Mouse (Mus musculus): ENCODE measurements around the gene Kank1. TPM values are rescaled to one million over a fixed set of nuclear protein-coding genes. Genes with fewer than 3 reads are reported as not detected.

Gene Kank1
- 21.0 TPM for polyA plus RNA-seq (2014; fragmentation: Illumina TruSeq; extraction: RNeasy Lipid Tissue Mini Kit (QIAGEN cat#74804); ENCODE audit: low read depth, low replicate concordance)

GRCm38 (mm10) chr19:25236596-25237491 lies at the start of gene Kank1:
Gene Kank1, plus strand, starts transcription at chr19:25236975.

Other genes with a start within 250 kb of the Kank1 start
- 13.5 TPM for gene Dock8, start 237.4 kb upstream of the Kank1 start, polyA plus RNA-seq (2014; fragmentation: Illumina TruSeq; extraction: RNeasy Lipid Tissue Mini Kit (QIAGEN cat#74804); ENCODE audit: low read depth, low replicate concordance)